Mouse (Mus musculus): ENCODE results near the gene Abcc9.

The Abcc9 gene

DNA sequence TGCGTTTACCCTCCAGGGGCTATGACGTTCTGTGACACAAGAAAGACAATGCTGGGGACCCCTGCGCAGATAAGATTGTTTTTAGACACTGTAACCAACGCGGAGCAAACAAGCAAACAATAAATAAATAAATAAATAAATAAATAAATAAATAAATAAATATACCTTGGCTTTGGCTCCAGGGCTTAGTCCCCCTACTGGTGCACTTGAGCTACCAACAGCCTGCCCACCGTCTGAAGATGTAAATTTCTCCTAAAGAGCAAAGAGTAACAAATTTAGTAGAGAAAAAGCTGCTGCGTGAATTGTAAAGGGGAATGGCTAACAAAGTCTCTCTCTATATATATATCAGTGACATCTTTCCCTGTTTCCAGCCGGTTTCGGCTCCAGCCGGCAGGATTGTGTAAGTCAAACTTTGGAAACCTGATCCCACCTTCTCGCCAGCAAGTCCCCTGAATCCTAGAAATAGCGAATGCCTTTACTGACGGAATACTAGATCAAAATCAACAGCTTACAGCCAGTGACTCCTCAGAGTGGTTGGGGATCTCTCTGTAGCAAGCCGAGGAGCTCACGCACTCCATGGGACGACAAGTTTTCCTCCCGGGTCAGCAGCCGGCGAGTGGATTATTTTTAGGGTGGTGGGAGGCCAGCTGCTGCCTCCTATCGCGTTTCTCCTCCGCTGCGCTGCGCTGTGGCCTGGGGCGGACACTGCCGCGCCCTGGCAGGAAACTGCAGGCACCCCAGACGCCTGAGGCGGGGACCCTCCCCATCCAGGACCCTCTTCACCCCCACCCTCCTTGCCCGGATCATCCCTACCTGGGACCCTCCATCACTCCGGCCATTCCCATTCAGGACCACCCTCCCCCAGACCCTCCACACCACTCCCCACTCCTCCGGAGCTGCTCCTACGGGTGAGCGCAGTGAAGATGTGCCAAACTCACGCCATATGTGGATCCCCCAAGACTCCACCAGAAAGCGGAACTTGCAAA lies at the start of gene Abcc9:
Gene Abcc9 (minus strand): TSS at position 664 of the 986 bp plus-strand sequence.
- in situ Hi-C loops (cut with MboI, MseI), result no loop called here

DNA sequence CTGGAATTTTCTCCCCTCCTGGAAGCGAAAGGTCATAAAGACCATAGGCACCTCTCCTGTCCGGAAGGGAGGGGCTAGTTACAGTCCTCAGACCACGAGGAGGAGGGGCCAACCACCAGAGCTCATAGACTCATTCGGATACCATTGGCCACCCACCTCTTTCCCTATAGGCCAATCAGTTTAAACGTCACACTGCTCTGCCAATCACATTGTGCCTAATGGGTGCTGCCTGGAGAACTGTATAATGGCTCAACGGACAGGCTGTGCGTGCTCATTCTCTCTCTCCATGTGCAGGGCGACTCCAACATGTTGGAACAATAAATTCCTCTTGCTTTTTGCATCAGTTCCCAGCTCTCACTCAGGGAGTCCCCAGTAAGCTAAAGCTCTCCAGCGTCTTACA lies 49.2 kb upstream of the Abcc9 start:
- in situ Hi-C loops (cut with MboI, MseI), result no loop called here

DNA sequence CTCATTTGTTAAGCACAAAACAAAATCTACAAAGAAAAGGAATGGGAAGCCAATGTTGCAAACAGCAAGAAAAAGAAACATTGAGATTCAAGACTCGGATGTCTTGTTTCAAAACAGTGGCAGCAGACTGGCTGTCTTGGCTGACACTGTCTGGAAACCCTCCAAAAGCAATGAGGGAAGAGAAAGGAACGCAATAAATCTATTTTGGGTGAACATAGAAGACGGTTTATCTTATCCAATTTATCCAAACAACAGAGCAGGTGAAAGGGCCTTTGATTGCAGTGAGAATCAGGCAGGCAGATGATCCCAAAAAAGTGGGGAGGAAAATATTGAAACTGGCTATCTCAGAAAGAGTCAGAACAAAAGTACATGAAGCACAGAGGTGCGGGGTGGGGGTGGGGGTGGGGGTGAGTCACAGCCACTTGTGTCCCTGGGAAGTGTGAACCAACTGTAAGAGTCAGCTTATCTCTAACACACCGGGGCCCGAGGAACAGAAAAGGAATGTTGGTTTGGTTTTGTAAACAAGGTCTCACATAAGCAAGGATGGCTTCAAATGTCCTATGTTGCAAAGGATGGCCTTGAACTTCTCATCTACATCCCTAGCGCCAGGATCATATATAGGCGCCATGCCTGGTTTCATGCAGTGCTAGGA lies 46.1 kb upstream of the Abcc9 start:
- in situ Hi-C loops (cut with MboI, MseI), result no loop called here

DNA sequence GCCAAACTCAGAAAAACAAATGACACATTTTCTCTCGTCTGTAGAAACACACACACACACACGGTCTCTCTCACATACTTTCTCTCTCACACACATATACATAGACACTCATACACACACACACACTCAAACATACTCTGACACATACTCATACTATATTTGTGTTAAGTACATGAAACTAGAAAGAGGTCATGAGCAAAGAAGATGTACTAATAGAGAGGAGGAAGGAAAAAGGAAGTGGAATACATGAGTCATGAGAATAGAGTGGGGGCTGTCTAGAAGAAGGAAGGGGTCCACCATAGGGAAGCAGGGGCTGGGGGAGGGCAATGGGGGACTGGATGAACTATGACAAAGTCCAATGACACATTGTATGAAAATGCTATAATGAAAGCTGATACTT lies 45.0 kb upstream of the Abcc9 start:
- in situ Hi-C loops (cut with MboI, MseI), result no loop called here

DNA sequence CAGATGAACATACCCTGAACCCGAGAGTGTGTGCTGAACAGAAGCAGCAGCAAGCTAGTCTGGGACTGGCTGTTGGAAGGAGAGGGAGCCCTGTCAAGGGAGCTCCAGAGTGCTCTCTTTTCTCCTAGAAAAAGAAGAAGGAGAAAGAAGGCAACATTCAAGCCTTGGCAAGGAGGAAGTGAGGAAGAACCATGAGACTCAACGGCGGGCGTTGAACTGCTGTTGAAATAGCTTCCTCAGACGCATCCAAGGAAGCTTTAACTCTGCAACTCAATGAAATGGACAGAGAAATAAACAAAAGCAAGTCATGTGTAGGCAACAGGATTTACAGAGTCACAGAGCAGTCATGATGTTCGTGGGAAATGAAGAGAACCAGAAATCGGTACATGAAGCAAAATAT lies 44.6 kb upstream of the Abcc9 start:
- in situ Hi-C loops (cut with MboI, MseI), result no loop called here

DNA sequence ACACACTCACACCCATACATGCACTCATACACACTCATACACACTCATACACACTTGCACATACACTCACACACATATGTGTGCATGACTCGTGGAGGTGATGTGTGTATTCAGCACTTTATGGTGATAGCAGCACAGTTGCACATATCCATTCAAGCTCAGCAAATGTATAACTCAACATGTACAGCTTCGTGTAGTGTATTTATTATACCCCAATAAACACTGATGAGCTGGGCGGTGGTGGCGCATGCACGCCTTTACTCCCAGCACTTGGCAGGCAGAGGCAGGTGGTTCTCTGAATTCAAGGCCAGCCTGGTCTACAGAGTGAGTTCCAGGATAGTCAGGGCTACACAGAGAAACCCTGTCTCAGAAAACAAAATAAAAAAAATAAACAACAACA lies 43.4 kb upstream of the Abcc9 start:
- in situ Hi-C loops (cut with MboI, MseI), result no loop called here

DNA sequence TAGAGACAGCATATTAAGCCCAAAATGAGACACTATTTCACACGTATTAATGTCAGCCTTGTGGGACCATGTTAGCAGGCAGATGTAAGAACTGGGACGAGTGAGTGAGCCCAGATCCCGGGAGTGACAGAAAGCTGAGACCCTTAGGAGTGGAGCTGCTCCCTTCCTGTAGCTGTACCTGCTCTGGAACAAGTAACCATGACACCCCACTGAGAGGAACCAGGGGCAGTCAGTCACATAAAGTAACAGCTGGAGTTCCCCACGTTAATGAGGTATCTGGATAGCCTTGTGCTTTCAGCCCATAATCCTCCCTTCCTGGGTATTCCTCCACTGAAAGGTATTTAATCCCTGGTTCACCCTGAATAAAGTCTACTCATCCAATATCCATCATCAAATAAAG lies 41.1 kb upstream of the Abcc9 start:
- in situ Hi-C loops (cut with MboI, MseI), result no loop called here

DNA sequence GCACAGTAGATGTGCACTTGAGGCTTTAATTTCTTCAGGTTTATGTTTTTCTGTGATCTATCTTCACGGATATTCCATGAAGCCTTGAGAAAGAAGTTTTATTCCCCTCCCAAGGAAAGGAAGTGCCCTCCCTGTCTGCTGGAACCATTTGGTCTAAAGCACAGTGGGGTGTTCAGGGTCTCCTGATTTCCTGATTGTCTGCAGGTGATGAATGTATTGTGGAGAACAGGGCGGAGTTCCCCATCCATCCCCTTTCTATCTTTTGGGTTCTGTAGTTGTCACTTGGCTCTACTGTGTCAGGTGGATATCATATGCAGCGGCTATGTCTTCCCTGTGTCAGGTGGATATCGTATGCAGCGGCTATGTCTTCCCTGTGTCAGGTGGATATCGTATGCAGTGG lies 39.6 kb upstream of the Abcc9 start:
- in situ Hi-C loops (cut with MboI, MseI), result no loop called here

DNA sequence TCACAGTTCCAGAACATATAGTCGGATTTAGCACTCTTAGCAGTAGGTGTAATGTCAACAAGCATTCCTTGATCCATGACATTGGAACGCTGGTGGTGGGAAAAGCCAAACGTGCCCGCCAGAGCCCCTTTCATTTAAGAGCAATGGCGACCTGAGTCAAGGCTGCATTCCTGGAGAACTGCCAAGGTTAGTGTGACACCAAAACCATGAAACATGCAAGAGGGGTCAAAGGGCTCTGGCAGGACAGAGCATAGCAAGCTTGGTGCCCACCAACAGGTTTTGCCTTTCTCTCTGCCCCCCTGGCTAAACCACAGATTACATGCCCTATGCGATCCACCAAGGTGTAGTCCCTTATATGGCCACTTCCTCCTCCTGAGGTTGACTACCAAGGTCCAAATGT lies 36.5 kb upstream of the Abcc9 start:
- in situ Hi-C loops (cut with MboI, MseI), result loop anchor here (5.0 kb wide), 1 partner anchor 216 kb away; no protein-coding TSS in a partner anchor

DNA sequence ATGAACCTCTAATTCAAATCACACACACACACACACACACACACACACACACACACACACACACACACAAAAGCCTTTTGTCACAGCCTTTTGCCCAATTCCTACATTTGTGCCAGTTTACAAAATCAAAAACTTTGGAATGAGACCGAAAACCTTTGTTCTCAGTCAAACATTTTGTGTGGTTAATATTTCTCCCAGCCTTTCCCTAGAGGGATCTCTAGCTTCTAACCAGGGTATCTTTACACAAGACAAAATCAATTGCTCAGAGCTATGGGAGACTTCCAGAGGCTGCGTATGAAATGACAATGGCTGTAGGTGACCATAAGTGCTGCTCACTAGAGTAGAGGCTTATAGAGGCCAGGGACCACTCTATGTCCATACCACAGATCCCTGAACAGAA lies 36.1 kb upstream of the Abcc9 start:
- in situ Hi-C loops (cut with MboI, MseI), result loop anchor here (5.0 kb wide), 1 partner anchor 216 kb away; no protein-coding TSS in a partner anchor

DNA sequence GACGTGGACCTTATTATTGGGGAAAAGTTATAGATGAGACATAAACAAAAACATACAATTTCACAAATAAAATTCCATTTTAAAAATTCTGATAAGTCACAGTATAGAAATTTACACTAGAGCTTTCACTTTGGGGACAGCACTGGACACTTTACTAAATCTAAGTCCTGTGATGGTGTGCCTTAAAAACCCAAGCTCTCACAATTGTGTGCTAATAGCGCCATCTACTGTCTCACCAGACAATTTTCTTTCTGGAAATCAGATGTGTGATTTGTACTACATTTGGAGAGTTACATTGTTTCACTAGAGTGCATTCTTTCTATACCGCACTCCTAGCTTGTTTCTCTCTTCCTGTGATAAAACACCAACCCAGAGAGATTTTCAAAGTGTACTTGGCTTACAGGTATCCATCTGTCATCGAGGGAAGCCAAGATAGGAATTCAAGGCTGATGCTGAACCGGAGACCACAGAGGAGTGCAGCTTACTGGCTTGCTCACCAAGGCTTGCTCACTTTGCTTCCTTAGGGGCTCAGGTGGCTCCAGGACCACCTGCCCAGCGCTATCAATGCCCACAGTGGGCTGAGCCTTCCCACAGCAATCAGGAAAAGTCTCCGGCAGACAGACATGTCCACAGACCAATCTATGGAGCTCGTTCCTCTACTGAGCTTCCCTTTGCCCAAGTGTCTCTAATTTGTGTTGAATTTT lies 33.3 kb upstream of the Abcc9 start:
- in situ Hi-C loops (cut with MboI, MseI), result loop anchor here (5.0 kb wide), 1 partner anchor 213 kb away; no protein-coding TSS in a partner anchor

DNA sequence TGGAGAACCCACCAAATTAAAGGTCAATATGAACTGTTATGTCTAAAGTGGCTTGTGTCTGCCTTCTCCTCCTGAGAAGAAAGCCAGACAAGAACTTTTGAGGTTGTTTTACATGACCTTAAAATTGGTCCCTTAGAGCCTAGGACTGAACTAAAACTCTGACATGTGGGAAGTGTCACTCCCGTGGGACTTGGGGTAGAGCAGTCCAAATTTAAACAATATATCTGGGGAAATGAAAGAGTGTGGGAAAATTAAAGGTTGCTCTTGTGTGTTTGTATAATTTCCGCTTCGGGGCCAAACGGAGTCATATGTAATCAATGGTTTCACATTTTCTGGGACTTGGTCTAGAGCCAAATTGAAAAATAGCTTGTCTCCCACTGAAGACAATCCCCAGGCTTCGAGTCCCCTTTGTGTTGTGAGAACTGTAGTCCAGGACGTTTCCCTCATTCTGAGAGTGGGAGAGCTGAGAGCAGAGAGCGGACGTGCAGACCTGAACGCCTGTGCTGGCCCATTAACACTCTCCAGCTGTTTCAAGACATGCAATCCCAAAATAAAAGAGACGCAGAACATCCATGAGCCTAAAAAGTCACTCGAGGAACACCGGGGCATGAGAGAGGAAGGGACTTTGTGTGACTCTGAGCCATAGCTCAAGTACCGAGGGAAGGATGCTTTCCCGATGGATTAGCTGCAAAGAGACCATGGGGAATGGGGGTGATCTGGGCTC lies 30.6 kb upstream of the Abcc9 start:
- in situ Hi-C loops (cut with MboI, MseI), result no loop called here

DNA sequence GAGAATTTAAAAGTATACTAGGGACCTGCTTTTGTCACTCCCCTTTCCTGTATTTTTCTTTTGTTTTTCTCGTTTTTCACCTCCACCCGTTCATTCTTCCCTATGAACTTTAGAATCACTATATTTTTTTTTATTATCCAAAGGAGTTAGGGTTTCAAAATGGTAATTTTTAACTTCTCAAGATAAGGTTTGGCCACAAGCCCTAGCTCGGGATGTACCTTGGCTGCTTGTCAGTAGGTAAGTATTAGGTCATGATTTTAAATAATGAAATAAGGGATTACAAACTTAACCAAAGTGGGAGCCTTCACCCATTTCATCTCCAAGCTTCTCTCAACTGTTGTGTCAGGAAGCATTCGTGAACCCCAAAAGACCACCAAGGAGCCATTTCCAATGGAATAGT lies 23.9 kb upstream of the Abcc9 start:
- in situ Hi-C loops (cut with MboI, MseI), result no loop called here

DNA sequence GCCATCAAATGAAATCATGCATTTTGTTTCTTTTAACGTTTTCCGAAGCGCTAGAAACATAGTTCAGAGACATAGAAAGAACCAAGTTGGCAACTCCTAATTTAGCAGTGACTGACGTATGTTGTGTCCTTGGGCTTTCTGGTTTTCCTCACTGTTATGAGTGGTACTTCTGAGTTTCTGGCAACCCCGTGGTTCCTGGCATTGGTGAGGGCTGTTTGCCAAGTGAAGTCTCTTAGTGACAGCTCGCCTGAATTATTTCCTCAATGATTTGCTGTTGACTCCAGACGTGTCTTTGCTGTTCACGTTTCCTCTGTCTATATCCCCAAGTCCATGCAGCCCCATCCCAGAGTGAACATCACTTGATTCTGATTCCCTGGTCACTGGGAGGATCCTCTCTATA lies 19.6 kb upstream of the Abcc9 start:
- in situ Hi-C loops (cut with MboI, MseI), result no loop called here

DNA sequence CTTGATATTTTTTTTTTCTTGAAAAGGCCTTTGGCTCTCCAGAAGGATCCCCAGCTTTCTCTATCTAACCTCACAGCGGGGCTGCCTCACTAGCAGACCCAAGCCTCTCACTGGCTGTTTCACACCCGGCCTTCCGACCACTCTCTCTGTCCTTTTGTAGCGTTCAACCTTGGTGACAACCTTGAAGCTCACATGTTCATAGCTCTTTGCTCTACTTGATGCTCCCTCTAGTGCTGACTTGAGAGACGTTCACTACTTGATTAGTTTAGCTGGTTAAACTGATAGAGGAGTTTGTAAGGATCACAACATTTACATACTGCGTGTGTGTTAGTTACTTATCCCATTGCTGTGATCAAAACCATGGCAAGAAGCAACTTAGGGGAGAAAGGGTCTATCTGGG lies 18.5 kb upstream of the Abcc9 start:
- in situ Hi-C loops (cut with MboI, MseI), result no loop called here

DNA sequence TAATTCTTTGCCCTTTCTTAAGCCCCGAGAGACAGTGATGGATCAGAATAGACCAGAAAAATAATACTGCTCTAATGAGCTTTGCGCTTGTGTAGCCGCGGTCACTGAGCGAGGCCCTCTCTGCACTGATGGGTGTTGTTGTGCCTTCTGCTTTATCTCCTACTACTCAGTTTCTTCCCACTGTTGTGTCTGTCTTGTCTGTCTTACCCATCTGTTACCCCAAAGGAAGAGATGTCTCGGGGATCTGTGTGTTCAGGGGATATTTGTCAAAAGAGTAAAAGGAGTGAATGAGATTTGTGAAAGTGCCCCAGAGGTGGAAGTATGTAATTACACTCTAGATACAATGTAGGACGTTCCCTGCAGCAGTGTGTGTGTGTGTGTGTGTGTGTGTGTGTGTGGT lies 16.1 kb upstream of the Abcc9 start:
- in situ Hi-C loops (cut with MboI, MseI), result no loop called here

DNA sequence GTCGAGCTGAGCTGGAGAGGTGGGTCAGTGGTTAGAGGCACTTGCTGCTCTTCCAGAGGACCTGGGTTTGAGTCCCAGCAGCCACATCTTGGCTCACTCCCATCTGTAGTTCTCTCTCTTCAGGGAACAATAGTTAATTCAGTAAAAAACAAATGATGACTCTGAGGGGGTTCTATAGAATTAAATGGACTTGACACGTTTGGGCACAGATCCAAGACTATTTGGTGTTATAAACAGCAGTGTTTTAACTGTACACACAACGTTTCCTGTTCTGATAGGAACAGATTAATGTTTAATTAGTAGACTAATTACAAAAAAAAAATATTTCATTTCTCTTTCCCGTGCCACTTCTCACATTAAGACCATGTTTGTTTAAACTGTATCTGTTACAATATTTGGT lies 15.1 kb upstream of the Abcc9 start:
- in situ Hi-C loops (cut with MboI, MseI), result no loop called here

DNA sequence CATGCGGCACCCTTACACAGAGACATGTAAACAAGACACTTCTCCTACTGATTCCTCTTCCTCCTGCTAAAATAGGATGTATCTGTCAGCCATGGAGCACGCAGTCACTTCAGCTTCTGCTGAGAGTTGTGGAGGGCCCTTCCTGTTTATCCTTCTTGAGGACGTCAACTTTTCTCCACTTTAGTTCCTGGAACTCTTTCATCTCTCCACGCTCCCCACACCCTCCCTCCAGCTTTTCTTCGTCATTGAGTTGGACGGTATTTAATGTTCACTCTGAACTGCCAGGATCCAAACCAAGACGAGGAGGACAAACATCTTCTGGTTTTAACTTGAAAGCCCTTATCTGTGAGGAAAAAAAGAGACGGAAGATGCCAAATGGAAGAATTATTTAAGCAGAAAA lies 12.9 kb upstream of the Abcc9 start:
- in situ Hi-C loops (cut with MboI, MseI), result no loop called here

DNA sequence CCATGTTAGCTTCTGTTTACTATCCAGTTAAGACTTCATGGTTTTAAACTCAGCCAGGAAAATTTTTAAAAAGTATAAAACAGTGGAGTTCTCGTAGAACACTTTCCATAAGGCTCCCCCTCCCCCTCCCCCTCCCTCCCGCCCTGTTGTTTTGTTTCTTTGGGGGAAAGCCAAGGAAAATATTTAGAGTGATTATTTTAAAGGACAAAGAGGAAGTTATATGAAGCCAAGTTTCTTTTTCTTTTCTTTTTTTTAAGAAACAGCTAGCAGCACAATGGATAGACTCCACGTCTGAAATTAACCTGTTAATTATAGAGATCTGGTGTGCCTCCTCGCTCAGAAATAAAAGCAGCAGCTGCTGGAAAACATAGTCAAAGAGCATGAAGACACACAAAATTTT lies 9.0 kb upstream of the Abcc9 start:
- in situ Hi-C loops (cut with MboI, MseI), result no loop called here

DNA sequence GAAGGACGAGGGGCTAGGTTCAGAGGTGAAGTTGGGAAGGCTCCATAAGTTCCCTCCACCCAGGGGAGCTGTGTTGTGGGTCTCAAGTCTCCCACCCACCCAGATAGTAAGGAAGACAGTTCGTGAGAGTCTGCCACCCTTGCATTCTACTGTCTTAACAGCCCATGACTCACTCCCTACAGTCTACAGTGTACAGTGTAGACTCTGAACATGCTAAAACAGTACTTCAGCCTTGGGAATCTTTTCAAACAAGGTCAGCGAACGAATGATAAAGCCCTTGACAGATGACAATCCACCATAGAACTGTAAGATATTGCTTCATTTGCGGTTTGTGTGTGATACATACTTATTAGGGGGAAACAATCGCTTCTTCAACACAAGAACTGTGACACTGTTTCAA lies 8.6 kb upstream of the Abcc9 start:
- in situ Hi-C loops (cut with MboI, MseI), result no loop called here

DNA sequence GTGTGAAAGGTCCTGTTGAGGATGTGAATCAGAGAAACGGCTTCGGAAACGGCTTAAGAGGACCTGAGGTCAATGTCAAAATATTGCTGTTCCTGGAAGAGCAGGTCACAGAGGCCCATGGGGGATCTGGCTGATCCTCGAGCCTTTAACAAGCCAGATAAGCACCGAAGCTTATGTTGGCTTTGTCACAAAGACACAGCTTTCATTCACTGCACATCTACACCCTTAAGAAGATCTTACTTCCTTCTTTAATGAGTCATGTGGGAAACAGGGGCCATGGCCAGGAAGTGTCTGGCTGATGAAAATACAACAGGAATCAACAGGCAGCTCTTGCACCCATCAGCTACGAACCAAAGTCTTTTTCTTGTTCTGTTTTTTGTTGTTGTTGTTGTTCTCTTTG lies 6.3 kb upstream of the Abcc9 start:
- in situ Hi-C loops (cut with MboI, MseI), result no loop called here

DNA sequence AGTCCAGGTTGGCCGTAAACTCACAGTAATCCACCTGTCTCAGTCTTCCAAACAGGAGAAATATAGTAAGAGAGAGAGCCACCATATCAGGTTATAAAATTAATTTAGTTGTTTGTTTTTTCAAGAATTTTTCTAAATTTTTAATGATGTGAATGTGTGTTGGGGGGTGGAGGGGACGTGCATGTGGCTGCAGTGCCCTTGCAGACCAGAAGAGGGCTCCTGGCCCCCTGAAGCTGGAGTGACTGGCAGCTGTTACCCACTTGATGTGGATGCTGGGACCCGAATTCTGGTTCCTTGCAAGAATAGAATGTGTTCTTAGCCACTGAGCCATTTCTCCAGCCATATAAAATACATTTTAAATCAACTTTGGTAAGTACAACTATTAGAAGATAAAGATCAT lies 4.6 kb upstream of the Abcc9 start:
- in situ Hi-C loops (cut with MboI, MseI), result no loop called here

All from T-helper 2 cell (primary cell).